Mouse (Mus musculus): ENCODE results near the gene Ndufaf2.
A peak's percentile ranks its signal among the peaks of the same experiment; 100 is the strongest.

Ndufaf2 gene

DNA sequence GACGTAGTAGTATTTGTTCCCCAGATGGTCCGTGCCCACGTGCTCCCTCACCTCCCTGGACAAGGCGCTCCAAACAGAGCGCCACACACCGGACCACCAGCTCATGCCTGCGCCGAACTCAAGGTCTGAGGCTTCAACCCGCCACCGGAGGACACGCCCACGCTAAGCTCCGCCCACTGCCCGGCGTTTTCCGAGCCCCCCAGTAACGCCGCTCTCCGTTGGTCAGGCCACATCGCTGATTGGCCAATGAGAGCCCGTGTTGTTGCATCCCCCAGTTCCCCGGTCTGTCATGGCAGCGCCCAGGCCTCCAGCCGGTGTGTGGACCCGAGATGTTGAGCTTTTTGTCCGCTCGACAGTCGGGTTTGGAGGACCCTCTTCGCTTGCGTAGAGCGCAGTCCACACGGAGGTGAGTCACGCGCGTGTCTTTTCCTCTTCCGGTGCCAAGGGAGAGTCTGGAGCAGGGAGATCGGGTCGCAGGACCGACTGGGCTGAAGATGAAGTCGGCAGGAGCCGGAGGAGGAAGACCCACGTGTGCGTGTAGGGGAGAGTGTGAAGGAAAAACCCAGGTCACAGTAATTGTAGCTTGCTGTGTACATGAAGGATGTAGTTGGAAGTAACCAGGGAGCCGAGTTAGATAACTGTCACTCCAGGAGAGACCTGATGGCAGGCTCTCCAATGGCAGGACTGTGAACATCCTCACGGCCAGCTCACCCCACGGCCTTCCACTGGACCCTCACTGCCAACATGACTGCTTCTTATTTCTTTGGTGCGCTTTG is at the start of gene Ndufaf2, which contains the start of gene Ercc8:
Gene Ndufaf2 (minus strand): TSS at position 159 of the 776 bp plus-strand sequence.
Gene Ercc8 (plus strand): TSS at position 267 of the 776 bp plus-strand sequence.
- DNase-seq (ENCODE audit: low spot score): peak; percentile 95

DNA sequence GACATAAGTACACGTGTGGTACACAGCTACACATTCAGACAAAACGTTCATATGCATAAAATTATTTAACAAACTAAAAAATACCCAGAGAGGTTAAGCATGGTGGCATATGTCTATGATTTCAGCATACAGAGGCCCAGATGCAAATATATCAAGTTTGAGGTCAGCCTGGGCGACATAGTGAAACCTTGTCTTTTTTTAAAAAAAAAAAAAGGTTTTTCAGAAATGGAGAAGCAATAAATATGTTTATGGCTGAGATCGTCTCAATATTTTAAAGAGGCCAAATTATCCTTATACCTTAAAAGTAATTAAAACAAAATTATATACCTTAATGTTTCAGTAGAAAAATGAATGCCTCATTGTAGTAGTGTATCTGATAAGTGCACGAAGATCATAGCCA is 49.7 kb upstream of the Ndufaf2 start:
- DNase-seq (ENCODE audit: low spot score): no peak

DNA sequence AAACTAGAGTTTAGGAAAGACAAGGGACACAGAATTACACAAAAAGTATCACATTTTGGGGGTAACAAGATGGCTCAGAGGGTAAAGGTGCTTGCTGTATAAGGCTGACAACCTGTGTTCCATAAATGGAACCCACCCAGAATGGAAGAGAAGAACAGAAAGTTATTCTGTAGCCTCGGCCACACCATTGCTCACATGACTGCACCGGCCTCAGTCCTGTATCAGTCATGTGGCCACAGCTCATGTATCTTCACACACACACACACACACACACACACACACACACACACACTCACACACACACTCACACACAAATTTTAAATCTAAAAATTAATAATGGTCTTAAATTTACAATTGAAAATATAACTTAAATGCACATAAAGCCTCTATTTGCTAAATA is 49.0 kb upstream of the Ndufaf2 start:
- no peak for DNase-seq (ENCODE audit: low spot score)

DNA sequence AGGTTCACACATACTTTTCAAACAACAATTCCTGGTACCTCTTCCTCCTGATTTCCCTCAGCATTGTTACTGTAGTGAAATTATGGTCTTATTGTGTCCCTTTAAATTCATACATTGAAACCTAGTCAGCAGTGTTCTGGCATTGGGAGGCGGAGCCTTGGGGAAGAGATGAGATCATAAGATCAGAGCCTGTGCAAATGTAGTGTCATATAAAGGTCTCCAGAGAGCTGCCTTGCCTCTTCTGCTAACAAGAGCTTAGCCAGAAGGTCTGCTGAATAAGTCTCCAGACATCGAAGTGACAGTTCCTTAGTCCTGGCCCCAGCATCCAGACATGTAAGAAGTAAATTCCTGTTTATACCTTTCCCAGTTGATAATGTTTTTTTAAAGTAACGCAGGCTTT is 46.4 kb upstream of the Ndufaf2 start:
- no peak for DNase-seq (ENCODE audit: low spot score)

DNA sequence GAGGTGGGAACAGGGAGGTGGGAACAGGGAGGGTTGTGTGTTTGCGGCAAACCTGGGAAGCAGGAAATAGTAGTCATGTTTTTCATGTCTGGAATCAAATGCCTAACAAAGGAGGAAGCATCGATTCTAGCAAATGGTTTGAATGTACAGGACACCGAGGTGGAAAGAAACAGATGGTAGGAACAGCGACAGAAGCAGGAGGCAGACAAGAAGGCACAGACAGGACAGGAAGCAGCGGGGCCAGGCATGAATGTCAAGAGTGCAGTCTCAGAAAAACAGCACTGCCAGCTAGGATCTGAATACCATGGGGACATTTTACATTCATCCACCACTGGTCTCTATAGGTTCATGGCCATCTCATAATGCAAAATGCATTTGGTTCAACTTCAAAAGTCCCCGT is 37.1 kb upstream of the Ndufaf2 start:
- no peak for DNase-seq (ENCODE audit: low spot score)

DNA sequence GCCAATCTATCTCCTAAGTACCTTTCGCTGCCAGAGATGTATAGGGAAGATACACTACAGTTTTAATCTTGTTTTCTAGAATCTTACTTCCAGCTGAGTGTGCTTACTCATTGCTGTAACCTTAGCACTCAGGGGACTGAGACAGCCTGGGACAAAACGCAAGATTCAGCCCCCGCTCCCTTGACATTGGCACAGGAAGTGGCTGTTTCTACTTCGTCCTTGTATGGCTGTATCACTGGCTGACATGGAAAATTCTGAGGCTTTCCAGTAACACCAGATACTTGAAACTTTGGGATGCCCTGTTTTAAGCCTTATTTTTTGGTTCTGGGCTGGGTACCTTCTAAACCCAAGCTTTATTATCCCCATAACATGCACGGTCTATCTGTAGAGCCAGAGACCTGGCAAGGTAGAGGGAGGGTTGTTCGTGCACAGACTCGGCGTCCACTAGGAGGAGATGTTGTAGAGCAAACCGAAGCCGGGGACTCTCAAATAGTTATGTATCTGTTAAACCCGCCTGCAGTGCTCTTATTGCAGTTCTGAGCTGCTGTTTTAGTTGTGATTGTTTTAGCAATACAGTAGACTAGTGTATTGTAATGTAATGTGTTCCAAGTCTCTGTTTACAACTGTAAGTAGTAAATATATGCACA is 32.8 kb upstream of the Ndufaf2 start:
- peak; percentile 31 for DNase-seq (ENCODE audit: low spot score)

DNA sequence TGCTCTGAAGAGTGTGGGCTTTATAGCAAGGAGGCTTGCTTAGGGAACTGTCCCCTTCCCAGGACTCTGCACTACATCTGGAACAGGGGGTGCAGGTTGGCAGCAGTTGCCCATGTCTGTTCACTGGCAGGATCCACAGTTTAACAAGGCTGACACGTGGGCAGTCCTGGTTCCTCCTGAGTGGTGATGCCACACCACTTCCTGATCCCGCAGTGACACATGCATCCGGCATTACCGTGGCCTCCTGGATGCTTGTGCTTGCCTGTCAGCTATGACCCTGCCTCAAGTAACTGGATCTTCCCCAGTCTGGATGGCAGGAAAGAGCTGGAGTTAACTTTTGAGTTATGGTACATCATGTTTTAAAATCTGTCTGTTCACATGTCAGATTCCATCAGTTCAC is 29.6 kb upstream of the Ndufaf2 start:
- no peak for DNase-seq (ENCODE audit: low spot score)

DNA sequence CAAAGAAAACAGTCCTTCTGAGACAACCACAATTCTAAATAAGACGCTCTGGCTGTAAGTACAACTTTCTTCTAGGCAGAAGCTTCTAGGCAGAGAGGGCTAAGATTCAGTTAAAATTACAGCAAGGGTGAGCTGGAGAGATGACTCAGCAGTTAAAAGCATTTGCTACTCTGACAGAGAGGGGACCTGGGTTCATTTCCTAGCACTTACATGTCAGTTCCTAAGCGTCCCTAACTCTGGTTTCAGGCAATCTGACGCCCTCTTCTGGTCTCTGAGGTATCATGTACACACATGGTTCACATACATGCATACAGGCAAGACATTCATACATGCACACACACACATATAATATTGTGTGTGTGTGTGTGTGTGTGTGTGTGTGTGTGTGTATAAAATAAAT is 27.1 kb upstream of the Ndufaf2 start:
- DNase-seq (ENCODE audit: low spot score): no peak

DNA sequence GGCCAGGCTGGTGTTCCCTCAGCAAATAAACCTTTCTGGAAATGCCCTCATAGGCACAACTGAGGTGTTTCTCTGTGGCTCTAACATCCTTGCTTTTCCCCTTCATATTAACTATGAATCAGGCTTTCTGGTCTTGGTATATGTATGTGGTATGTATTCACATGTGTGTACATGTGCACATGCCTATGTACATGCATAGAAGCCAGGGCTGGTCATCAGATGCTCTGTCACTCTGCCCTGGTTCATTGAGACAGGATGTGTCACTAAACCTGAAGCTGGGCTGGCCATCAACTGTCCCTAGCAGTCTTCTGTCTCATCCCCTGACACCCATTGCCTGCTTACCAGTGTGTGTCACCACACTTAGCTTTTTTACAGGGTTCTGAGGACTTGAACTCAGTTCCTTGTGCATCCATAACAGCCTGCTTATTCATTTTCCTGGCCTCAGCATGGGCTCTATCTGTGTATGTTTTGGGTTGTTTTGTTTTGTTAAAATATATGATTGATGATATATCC is 26.4 kb upstream of the Ndufaf2 start:
- no peak for DNase-seq (ENCODE audit: low spot score)

DNA sequence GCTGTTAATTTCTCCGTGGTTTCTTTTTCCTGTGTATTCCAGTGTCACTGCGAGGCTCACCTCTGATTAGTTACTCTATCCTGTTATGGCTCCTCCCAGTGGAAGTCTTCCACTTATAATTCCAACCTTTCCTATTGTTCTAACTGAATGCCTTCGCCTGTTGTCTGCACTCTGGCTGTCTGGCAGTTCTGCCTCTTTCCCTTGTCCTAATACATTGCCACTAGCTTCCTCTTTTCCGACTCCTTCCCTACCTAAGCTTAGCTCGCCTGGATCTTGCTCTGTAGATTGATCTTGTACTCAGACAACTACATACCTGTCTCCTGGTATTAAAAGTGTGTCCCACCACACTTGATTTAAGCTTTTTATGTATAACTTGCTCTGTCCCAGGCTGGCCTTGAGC is 22.4 kb upstream of the Ndufaf2 start:
- no peak for DNase-seq (ENCODE audit: low spot score)

DNA sequence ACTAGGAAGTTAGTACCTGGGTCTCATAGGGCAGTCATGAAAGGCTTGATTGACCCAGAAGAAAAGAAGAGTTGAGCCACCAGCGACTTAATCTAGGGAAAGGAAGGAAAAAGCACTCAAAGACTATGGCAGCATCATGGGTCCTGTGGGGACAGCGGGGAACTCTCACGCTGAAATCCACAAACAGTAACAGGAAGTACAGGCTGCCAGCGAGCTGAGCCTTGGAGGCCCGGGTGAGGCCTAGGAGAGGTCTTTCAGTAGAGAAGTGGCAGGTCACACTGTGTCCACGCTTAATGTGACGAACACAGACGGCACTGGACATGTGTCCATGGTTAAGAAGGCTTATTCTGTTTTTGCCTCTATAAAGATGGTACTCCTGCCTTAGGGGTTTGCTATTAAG is 21.2 kb upstream of the Ndufaf2 start:
- no peak for DNase-seq (ENCODE audit: low spot score)

DNA sequence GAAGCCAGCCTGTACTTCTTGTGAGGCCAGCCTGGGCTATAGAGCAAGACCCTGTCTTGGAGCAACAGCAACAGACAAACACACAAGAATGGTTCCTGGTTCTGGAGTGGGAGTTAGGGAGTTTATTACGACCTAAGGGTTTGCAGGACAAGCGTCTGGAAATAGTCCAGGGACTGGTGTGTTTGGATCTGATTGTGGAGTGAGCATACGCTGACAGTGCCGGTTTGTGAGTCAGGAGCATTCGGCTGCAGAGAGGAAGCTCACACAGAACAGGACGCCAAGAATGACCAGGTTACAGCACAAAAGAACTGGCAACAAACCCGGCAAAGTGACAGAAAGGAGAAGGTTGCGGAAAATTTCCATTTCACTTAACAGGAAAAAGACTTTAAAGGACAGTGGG is 12.1 kb upstream of the Ndufaf2 start:
- DNase-seq (ENCODE audit: low spot score): no peak

DNA sequence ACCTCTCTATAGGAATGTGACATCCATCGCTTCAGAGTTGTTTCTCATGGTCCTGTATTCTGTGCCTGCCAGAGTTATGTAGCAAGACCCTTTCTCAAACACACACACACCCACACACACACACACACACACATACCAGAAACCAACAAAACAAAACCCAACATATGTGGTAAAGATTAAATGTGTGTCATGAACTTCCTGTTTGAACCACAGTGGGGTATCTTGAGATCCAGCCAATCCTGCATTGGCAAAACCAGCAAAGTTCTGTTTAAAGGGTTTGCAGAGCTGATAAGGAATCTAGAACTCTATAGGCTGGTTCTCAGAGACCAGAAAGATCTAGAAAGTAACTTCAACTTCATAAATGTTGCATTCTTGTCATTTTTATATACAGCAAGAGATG is 11.6 kb upstream of the Ndufaf2 start:
- no peak for DNase-seq (ENCODE audit: low spot score)

DNA sequence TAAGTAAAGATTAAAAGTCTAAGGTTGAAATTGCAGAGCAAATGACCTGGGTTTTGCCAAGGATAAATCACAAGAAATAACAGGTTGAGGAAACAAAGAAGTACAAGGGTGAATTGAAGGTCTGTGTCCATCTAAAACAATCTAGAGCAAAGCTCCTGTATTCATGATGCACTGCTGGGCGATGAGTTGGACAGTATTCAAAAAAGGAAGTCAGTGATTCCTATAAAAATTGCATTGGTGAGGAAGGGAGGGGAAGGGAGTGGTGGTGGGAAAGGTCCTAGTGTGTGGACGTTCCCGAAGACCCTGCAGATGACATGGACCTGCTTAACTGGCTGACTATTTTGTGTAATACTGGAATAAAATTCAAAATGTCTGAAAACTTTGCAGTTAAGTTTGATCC is 6.2 kb upstream of the Ndufaf2 start:
- DNase-seq (ENCODE audit: low spot score): no peak

DNA sequence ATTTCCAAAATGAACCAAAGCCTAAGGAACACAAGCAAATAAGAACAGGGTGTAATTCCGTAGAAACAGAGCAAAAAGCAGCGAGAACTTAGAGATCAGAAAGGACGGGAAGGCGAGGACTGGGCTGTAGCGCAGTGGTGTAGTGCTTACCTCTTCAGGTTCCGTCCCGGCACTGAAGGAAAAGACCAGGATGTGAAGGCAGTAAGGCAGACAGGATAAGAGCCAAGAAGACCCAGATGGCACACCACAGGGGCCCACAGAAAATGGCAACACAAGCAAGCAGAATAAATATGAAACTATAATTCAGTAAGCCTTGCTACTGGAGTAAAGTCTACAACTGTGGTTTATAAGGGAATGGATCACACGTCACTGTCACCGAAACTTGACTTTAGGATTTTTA is 5.5 kb upstream of the Ndufaf2 start:
- DNase-seq (ENCODE audit: low spot score): no peak

DNA sequence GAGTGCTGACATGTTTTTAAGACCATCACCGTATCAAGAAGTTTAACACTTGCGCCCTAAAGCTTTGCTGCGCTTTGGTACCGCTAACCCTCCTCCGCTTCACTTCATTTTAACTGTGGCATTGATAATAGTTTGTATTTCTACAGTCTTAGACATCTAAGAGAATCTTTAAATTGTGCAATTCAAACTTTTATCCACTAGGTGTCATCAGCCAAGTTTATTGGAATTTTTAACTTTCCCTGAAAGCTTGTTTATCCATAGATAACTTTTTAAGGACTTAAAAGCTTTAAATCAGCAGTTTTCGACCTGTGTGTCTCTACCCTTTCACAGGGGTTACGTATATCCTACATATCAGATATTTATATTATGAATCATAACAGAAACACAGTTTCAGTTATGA is 1.5 kb upstream of the Ndufaf2 start:
- DNase-seq (ENCODE audit: low spot score): no peak

DNA sequence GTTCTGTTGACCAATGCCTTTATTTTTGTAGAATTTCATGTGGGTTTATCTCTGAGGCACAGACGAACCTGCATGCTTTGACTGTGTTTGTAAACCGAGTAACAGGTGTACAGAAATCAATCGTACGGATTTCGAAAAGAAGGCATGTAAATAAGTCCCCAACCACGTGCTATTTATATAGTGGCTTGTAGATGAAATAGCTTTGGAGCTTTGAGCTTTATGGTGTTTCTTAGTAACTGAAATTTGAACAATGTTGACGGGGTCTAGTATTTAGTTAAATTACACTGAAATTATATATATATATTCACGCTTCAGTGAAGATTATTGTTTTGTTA is 785 bp upstream of the Ndufaf2 start:
- DNase-seq (ENCODE audit: low spot score): no peak

DNA sequence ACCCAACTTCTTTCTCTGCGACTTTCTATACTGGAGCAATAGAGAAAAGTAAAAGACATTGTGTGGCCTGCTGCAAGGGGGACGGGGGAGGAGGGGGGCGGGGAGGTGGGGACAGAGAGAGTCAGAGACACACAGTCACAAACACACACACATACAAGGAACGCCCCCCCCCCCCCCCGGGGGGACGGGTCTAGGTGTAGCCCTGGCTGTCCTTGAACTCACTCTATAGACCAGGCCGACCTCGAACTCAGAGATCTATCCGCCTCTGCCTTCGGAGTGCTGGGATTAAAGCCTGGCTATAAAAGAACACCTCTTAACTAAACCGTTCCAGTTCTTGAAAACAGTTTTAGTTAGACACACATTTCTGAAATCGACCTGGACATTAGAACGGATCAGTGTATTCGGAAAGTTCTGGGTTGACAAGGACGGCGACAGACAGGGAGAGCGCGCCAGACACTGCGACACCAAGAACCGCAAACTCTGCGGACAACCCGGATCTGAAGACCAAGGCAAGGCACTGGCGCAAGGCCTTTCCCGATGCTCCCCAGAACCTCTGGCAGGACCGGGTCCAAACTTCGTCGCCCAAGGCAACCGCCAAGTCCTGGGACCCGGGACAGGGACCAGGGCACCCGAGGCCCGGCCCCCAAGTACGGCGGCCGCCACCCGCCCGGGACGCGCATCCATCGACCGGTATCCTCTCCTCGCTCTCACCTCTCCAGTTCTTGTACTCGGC is 525 bp downstream of the Ndufaf2 start:
- DNase-seq (ENCODE audit: low spot score): no peak

DNA sequence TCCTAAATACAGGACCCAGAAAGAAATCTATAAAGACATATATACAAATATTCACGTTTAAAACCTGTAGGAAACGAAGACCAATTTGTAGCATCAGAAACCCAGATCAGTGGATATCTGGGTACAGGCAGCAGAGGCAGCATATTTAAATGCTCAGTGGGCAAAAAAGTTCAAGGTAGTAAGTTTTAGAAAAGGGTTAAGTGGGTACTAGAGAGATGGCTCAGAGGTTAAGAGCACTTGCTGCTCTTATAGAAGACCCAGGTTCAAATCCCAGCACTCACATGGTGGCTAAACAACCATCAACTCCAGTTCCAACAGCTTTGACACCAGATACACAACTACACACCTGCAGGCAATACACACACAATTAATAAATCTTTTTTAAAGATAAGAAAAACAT is 1.3 kb downstream of the Ndufaf2 start:
- no peak for DNase-seq (ENCODE audit: low spot score)

DNA sequence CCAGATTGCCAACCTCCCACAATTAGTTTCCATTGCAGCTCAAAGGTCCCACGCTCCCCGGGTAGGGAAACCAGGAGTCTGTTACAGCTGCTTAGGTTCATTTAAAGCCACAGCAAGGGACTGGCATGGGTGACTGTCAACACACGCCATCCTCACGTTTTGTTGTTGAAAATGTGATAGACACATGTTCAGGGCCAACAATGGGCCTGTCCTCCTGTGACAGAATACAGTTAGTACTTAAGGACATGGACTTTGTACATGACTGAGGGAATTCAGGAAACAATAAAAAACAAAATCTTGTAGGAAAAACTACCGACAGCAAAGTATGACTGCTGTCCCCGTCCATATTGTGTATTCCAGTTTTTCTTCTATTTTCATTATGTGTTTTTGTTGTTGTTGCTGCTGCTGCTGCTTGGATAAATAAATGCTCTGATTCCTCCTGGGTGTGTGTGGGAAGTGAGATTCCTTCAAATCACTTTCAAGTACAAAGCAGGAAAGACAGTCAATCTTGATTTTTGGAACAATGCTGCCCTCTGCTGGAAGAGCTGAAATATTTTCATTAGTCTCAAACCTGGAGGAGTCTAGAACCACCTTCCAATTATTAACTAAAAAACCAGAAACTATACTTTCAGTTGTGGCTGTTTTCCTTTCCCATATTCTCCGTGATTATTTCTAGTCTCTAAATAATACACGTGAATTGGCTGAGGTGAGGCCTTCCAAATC is 5.6 kb downstream of the Ndufaf2 start:
- DNase-seq (ENCODE audit: low spot score): peak; percentile 69

DNA sequence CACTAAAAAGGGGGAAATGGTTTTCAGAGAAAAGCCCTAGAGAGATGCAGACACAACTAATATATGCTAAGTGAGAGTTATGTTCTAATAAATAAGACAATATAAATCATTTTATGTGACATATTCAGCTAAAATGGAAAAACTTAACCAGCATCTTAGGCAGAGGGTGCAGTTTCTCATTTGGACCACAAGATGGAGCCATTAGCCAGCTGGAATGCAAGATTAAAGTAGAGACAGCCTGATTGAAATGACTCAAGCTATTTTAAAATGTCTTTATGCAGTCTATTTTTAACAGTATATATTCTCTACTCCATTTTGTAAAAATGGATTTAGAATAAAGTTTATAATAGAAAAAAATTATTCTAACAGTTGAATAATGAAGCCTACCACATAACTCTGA is 6.6 kb downstream of the Ndufaf2 start:
- no peak for DNase-seq (ENCODE audit: low spot score)

DNA sequence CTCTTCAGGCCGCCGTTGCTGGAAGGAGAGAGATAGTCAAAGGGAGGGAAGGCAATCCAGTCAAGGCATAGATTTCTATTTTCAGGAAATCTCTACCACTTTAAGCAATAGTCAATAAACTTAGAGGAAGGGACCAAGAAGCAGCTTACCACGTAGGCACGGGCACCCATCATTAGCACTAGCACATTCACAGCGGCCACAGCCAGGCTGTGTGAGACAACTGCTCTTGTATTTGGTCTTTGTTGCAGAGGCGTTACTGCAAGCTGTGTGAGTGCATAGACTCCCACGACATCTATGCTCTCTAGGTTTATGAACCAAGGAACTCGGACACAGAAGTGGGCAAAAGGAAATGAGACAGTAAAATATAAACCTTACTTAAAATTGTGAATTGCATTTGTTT is 14.3 kb downstream of the Ndufaf2 start:
- no peak for DNase-seq (ENCODE audit: low spot score)

All from ovary, postnatal 14 days (tissue).